Mouse (Mus musculus): ENCODE measurements around the gene Megf6. TPM values are rescaled to one million over a fixed set of nuclear protein-coding genes. Genes with fewer than 3 reads are reported as not detected.

Gene Megf6
- polyA plus RNA-seq, 1 experiment from 2014 or later: 10.3 TPM

DNA sequence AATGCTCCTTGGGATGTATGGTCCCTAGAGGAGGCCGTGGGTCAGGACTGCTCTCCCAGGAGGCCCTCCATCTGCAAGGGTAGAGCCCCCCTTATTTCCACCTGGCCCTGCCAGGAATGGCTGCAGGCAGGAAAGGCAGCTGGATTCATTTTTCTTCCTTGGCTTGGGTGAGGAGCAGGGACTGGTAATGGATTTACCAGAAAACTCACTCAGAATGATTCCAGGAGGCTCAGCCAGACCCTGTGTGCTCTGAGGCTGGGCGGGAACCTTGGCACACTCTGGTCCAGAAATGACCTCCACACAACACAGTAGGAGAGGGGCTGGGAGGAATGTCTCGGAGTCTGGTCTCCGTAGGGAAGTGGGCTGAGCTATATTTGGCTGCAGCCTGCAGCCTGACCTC, 61.8 kb downstream of the Megf6 start:
- Histone ChIP-seq H3K27ac (ENCODE audit: low read depth, low read length) (no peak overlapping the region), H3K4me1 (ENCODE audit: control insufficient read depth, insufficient read depth, low read depth, low read length) (peaks cover 7% of the 10 kb centered on the region), H3K36me3 (ENCODE audit: control insufficient read depth, insufficient read depth, low read length) (no peaks in the 10 kb centered on the region), H3K9me3 (ENCODE audit: control insufficient read depth, low read length) (no peaks in the 10 kb centered on the region), H3K4me2 (ENCODE audit: low read length) (no peak overlapping the region), H3K9ac (ENCODE audit: low read depth, low read length) (no peak overlapping the region), H3K27me3 (replicated peaks; ENCODE audit: control insufficient read depth, insufficient read depth, low read length) (no peaks in the 10 kb centered on the region), H3K4me3 (ENCODE audit: low read length) (no peak overlapping the region)
- ATAC-seq: no peak
- 69% methylated on average over 4 of the region's 4 CpGs for WGBS

DNA sequence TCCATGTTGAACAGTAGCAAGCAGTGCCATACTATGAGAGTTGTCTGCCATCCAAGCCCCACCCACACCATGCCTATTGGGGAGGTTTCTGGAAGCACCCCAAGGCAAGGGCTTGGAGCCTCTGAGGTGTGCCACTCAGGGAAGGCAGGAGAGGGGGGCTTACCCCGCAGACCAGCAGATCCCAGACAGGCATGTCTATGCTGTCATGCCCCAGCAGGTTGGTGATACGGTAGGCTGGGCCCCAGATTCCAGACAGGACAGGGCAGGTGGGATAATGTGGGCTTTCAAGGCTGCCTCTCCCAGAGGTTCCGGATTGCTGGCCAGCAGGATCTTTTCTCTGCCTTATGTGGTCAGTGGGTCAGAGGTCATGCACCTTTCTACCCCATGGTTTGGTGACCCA, 65.5 kb downstream of the Megf6 start:
- ATAC-seq: no peak
- H3K9me3 ChIP-seq (ENCODE audit: control insufficient read depth, low read length): no peaks in the 10 kb centered on the region
- H3K4me1 ChIP-seq (ENCODE audit: control insufficient read depth, insufficient read depth, low read depth, low read length): peaks cover 10% of the 10 kb centered on the region
- no peak overlapping the region for H3K27ac ChIP-seq (ENCODE audit: low read depth, low read length)
- no peaks in the 10 kb centered on the region; the same call in 1 of the 2 replicates for H3K27me3 ChIP-seq (replicated peaks; ENCODE audit: control insufficient read depth, insufficient read depth, low read length)
- H3K36me3 ChIP-seq (ENCODE audit: control insufficient read depth, insufficient read depth, low read length): no peaks in the 10 kb centered on the region
- WGBS: 65% methylated on average over 3 of the region's 3 CpGs
- no peak overlapping the region for H3K4me3 ChIP-seq (ENCODE audit: low read length)
- no peak overlapping the region for H3K4me2 ChIP-seq (ENCODE audit: low read length)
- H3K9ac ChIP-seq (ENCODE audit: low read depth, low read length): no peak overlapping the region

DNA sequence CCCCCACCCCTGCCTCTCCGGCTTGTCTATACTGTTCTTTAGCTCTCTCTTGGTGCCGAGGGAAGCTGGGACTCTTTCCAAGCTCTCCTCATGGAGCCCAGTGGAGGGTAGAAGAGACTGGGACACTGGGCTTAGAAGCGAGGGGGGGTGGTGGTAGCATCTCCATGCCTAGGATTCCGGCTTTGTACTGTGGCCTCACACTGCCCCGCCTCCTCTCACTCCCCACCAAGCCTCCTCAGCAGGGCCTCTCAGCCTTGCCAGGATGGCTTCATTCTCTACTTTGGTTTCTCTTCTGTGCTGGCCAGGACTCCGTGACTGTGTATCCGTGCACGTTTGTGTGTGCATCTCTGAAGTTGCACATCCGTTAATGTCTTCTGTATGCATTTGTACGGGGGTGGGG, 66.4 kb downstream of the Megf6 start:
- peak overlapping the region; percentile 49 for H3K4me2 ChIP-seq (ENCODE audit: low read length)
- no peaks in the 10 kb centered on the region; the same call in 1 of the 2 replicates for H3K27me3 ChIP-seq (replicated peaks; ENCODE audit: control insufficient read depth, insufficient read depth, low read length)
- WGBS: 7% methylated on average over 10 of the region's 10 CpGs
- H3K9ac ChIP-seq (ENCODE audit: low read depth, low read length): no peak overlapping the region
- ATAC-seq: peak; percentile 50
- peaks cover 10% of the 10 kb centered on the region for H3K4me1 ChIP-seq (ENCODE audit: control insufficient read depth, insufficient read depth, low read depth, low read length)
- H3K27ac ChIP-seq (ENCODE audit: low read depth, low read length): no peak overlapping the region
- no peak overlapping the region for H3K4me3 ChIP-seq (ENCODE audit: low read length)
- no peaks in the 10 kb centered on the region for H3K9me3 ChIP-seq (ENCODE audit: control insufficient read depth, low read length)
- no peaks in the 10 kb centered on the region for H3K36me3 ChIP-seq (ENCODE audit: control insufficient read depth, insufficient read depth, low read length)

DNA sequence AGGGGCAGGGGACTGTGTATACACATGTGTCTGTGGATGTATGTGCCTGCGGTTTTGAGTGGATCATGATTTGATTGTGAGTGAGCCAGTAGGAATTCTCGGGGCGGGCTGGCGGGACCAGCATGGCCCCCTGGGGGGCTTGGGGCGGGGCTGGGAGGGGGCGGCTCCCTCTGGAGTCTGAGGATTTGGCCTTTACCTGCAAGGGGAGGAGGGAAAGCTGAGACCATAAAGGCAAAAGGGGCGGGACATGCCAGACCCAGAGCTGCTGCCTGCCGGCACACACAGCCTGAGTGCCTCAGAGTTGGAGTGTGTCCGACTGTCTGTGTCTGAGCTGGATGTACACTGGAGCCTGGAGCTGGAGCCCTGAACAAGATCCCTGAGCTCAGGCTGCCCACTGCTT, 66.8 kb downstream of the Megf6 start:
- WGBS: 1% methylated on average over 9 of the region's 9 CpGs
- peak overlapping the region; percentile 49 for H3K4me2 ChIP-seq (ENCODE audit: low read length)
- H3K27me3 ChIP-seq (replicated peaks; ENCODE audit: control insufficient read depth, insufficient read depth, low read length): no peaks in the 10 kb centered on the region; the same call in 1 of the 2 replicates
- peaks cover 10% of the 10 kb centered on the region for H3K4me1 ChIP-seq (ENCODE audit: control insufficient read depth, insufficient read depth, low read depth, low read length)
- peak overlapping the region; percentile 10; the same call in 1 of the 2 replicates for H3K4me3 ChIP-seq (ENCODE audit: low read length)
- H3K27ac ChIP-seq (ENCODE audit: low read depth, low read length): no peak overlapping the region
- peak; percentile 66; the same call in 1 of the 2 replicates for ATAC-seq
- H3K36me3 ChIP-seq (ENCODE audit: control insufficient read depth, insufficient read depth, low read length): no peaks in the 10 kb centered on the region
- no peaks in the 10 kb centered on the region for H3K9me3 ChIP-seq (ENCODE audit: control insufficient read depth, low read length)
- peak overlapping the region; percentile 44 for H3K9ac ChIP-seq (ENCODE audit: low read depth, low read length)

DNA sequence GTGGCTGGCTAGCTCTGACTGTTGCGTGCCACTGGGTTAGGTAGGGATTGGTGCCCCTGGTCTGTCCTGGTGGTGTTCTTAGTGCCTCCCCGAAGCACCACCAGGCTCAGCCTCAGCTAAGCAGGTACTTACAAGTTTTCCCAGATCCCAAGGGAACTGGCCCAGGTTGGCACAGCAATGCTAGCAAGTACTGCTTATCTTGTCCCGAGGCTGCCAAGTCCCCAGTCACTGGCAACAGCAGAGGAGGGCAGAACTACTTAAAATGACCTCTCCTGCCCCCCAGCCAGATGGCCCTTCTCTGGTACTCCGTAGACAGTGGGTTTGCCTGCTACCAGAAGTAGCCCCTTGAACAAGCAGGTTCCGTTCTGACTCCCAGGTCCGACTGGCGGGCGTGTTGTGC, 68.7 kb downstream of the Megf6 start:
- Histone ChIP-seq H3K9me3 (ENCODE audit: control insufficient read depth, low read length) (no peaks in the 10 kb centered on the region), H3K27me3 (replicated peaks; ENCODE audit: control insufficient read depth, insufficient read depth, low read length) (no peaks in the 10 kb centered on the region; the same call in 1 of the 2 replicates), H3K9ac (ENCODE audit: low read depth, low read length) (no peak overlapping the region), H3K4me3 (ENCODE audit: low read length) (no peak overlapping the region), H3K36me3 (ENCODE audit: control insufficient read depth, insufficient read depth, low read length) (no peaks in the 10 kb centered on the region), H3K4me1 (ENCODE audit: control insufficient read depth, insufficient read depth, low read depth, low read length) (peaks cover 10% of the 10 kb centered on the region), H3K4me2 (ENCODE audit: low read length) (no peak overlapping the region), H3K27ac (ENCODE audit: low read depth, low read length) (no peak overlapping the region)
- no peak for ATAC-seq
- WGBS: 89% methylated on average over 8 of the region's 8 CpGs

DNA sequence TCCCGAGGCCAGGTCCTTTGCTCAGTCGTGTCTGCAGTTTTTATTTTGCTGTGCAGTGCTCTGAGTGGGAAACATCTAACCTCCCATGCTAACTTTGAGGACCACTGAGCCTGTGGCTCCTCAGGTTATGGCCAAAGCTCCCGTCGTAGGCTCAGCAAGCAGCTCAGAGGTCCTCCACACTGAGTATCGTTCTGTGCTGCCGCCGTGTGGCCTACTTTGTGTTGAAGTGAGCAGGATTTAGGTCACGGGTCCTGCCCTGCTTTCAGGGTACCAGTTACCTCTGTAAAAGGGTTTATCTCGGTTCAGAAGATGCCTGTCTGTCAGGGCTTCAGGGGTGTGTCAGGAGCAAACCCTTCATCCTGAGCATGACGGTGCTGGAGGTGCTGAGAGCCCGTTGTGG, 70.1 kb downstream of the Megf6 start:
- Histone ChIP-seq H3K27me3 (replicated peaks; ENCODE audit: control insufficient read depth, insufficient read depth, low read length) (no peaks in the 10 kb centered on the region; the same call in 1 of the 2 replicates), H3K36me3 (ENCODE audit: control insufficient read depth, insufficient read depth, low read length) (no peaks in the 10 kb centered on the region), H3K4me1 (ENCODE audit: control insufficient read depth, insufficient read depth, low read depth, low read length) (peaks cover 14% of the 10 kb centered on the region), H3K27ac (ENCODE audit: low read depth, low read length) (no peak overlapping the region), H3K9me3 (ENCODE audit: control insufficient read depth, low read length) (no peaks in the 10 kb centered on the region), H3K4me2 (ENCODE audit: low read length) (no peak overlapping the region), H3K9ac (ENCODE audit: low read depth, low read length) (no peak overlapping the region), H3K4me3 (ENCODE audit: low read length) (no peak overlapping the region)
- ATAC-seq: no peak
- WGBS: 75% methylated on average over 11 of the region's 11 CpGs

DNA sequence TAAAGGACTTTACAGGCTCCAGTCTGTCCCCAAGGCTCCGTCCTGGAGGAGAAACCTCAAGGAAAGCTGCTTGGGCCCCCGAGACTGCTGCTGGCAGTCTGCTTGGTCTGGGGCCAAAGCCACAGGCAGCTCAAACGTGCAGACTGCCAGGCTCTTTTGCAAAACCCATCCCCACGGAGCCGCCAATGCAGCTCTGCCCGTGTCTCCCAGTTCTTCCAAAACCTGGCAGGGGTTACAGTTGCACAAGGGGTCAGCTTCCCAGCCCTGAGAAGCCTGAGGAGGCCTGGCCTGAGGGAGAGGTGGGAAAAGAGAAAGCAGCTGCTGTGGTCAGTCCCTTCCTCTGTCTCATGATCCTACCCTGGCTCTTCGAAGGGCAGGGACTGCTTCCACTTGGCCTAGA, 74.8 kb downstream of the Megf6 start:
- H3K9me3 ChIP-seq (ENCODE audit: control insufficient read depth, low read length): no peaks in the 10 kb centered on the region

DNA sequence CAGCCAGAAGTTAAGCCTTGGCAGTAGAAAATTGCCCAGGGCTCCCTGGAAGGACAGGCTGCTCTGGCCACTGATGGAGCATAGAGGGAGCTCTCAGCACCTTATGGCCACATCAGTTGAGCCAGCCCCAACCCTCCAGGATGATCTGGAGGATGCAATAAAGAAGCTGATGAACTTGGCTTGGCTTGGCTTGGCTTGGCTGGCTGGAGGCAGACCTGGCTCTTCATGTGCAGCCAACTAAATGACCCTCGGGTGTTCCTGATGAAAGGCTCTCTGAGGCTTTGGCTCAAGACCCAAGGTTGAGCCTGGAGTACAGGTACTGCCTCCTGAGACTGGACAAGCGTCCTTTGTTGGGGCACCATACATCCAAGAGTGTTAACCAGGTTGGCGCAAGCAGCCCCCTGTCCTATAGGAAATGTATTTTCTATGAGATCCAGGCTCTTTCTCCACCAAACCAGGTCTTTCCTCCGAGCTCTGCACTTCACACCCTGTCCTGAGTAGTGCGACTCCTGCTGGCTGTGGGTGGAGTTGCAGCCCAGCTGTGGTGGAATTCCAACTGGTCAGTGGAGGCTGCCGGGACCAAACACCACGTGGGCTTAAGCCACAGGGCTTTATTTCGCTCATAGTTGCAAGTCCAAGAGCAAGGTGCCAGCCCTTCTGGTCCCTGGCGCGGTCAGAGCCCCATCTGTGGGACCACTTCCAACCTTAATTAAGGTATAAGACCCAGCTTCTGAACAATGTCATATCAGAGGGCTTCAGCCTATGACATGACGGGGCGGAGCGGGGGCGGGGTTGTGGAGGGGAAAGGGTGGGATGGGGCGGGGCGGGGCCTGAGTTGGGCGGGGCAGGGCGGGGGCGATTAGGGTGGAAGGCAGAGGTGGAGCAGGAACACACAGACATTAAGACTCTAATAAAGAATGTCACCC, 75.8 kb downstream of the Megf6 start:
- Histone ChIP-seq H3K4me1 (ENCODE audit: control insufficient read depth, insufficient read depth, low read depth, low read length) (peaks cover 4% of the 10 kb centered on the region; the same call in 1 of the 2 replicates), H3K4me2 (ENCODE audit: low read length) (peak overlapping the region; percentile 37), H3K9ac (ENCODE audit: low read depth, low read length) (no peak overlapping the region), H3K36me3 (ENCODE audit: control insufficient read depth, insufficient read depth, low read length) (no peaks in the 10 kb centered on the region), H3K27me3 (replicated peaks; ENCODE audit: control insufficient read depth, insufficient read depth, low read length) (no peaks in the 10 kb centered on the region), H3K27ac (ENCODE audit: low read depth, low read length) (no peak overlapping the region), H3K4me3 (ENCODE audit: low read length) (no peak overlapping the region), H3K9me3 (ENCODE audit: control insufficient read depth, low read length) (no peaks in the 10 kb centered on the region)
- WGBS: 13% methylated on average over 19 of the region's 19 CpGs
- peak; percentile 27; the same call in 1 of the 2 replicates for ATAC-seq

More for the DNA sequence above, 74.8 kb downstream of the Megf6 start:
- Histone ChIP-seq H3K36me3 (ENCODE audit: control insufficient read depth, insufficient read depth, low read length) (no peaks in the 10 kb centered on the region), H3K4me2 (ENCODE audit: low read length) (no peak overlapping the region), H3K9ac (ENCODE audit: low read depth, low read length) (no peak overlapping the region), H3K4me3 (ENCODE audit: low read length) (no peak overlapping the region), H3K4me1 (ENCODE audit: control insufficient read depth, insufficient read depth, low read depth, low read length) (peaks cover 4% of the 10 kb centered on the region; the same call in 1 of the 2 replicates), H3K27ac (ENCODE audit: low read depth, low read length) (no peak overlapping the region), H3K27me3 (replicated peaks; ENCODE audit: control insufficient read depth, insufficient read depth, low read length) (no peaks in the 10 kb centered on the region; the same call in 1 of the 2 replicates)
- ATAC-seq: no peak
- 65% methylated on average over 7 of the region's 7 CpGs for WGBS
